Mouse (Mus musculus) layer of hippocampus, adult 2 months (tissue): ENCODE data around the gene Zfp607a. TPM values are rescaled to one million over a fixed set of nuclear protein-coding genes. Genes with fewer than 3 reads are reported as not detected.
"Not testable (repeated sequence)": the region's sequence is repeated elsewhere in the genome, so short reads cannot be mapped to it uniquely, and the experiment has no call there.

Source experiments
- DNase-seq, 2 experiments: peaks; one replicate each; pipeline ENCODE4 v3.0.0; 2022; ENCODE audit warnings: low spot score in 2 of 2
- H3K27ac ChIP-seq: fragments of 200-600 bp; 2 replicates; pipeline ENCODE4 v1.8.1; 2022
- H3K4me3 ChIP-seq: fragments of 200-600 bp; 2 replicates; pipeline ENCODE4 v1.8.1; 2022; ENCODE audit warnings: mild to moderate bottlenecking
- CTCF ChIP-seq: fragments of 200-600 bp; conservative IDR thresholded peaks from 2 replicates; pipeline ENCODE4 v1.8.1; 2022; ENCODE audit warnings: antibody characterized with exemption, mild to moderate bottlenecking, moderate library complexity
- total RNA-seq, 2 experiments: library from RNA; stranded (reverse); gene quantifications; 2 replicates each; pipeline ENCODE4 v1.2.3; 2021

Gene Zfp607a
- total RNA-seq, 2 experiments from 2014 or later = 2.6 to 2.9 TPM

DNA sequence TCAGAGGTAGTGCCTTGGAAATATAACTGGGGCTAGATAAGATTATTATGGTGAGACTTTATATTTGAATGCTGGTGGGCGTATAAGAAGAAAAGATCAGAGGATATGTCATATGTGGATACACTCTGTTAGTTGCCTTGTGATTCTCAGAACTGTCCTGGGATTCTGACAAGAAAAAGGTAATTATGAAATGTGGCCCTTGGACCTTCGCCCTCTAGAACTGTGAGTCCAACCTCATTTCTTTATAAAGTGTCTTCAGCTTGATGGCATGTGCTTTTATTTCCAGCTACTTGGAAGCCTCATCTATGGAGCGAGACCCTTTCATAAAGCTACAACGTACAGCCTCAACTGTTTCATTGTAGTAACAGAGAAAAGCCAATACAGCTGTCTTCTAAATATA, 43.3 kb downstream of the Zfp607a start:
- no peak for TF ChIP-seq CTCF
- Histone ChIP-seq H3K27ac (no peak overlapping the region), H3K4me3 (no peak overlapping the region)
- DNase-seq = no peak

DNA sequence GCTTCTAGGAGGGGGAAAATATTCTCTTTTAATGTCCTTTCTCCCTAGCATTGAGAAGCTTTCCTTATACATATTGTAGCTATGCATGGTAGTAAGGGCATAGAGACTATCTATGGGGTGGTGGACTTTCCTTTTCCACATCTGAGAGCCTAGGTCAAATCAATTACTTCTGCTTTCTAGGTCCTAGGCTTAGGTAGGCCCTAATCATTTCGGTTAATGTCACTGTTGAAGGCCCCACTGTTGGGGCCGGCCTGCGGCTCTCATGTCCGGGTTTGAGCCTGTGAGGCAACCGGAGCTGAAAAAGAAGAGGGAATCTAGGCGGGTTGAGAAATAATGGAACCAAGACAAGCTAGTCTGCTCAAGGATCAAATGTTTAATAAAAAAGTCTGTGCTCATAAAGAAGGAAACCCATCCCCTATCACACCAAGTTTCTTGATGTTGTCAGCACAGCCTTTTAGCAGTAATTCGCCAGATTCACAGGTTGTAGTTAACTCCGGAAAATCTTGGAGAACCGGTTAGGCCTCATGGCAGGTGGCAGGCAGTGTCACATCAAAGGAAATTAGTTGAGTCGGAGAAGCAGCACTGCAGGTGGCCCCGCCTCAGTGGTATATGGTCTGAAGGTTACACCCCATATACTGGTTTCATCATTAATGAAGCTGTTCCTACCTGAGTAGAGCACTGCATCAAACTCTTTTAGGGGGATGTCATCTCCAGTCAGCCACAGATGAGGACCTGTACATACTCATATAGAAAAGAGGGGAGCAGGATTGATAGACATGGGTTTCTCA, 47.9 kb downstream of the Zfp607a start:
- Histone ChIP-seq H3K4me3 (no peak overlapping the region), H3K27ac (no peak overlapping the region)
- DNase-seq = no peak
- TF ChIP-seq CTCF = no peak

GRCm38 (mm10) chr7:27910952-27911351, 53.6 kb downstream of the Zfp607a start:
- DNase-seq, H3K4me3 ChIP-seq, H3K27ac ChIP-seq: not testable (repeated sequence)

DNA sequence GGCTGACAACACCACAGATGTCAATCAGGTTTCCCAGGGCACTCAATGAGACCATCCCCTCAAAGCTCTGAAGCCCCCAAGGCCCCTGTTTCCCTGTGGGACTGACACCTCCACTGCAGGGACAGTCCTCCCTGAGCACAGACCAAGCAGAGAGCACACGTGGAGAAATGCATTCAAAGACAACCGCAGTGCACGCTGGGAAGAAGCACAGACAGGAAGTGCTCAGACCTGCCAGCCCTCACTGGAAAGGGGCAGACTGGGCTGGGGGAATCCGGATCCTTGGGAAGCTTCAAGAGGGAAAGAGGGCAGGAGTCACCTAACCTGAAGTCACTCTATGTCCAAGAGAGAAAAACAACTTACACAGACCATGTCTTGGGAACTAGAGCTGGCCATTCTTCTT, 69.7 kb downstream of the Zfp607a start:
- H3K4me3 ChIP-seq, H3K27ac ChIP-seq, DNase-seq: not testable (repeated sequence)

DNA sequence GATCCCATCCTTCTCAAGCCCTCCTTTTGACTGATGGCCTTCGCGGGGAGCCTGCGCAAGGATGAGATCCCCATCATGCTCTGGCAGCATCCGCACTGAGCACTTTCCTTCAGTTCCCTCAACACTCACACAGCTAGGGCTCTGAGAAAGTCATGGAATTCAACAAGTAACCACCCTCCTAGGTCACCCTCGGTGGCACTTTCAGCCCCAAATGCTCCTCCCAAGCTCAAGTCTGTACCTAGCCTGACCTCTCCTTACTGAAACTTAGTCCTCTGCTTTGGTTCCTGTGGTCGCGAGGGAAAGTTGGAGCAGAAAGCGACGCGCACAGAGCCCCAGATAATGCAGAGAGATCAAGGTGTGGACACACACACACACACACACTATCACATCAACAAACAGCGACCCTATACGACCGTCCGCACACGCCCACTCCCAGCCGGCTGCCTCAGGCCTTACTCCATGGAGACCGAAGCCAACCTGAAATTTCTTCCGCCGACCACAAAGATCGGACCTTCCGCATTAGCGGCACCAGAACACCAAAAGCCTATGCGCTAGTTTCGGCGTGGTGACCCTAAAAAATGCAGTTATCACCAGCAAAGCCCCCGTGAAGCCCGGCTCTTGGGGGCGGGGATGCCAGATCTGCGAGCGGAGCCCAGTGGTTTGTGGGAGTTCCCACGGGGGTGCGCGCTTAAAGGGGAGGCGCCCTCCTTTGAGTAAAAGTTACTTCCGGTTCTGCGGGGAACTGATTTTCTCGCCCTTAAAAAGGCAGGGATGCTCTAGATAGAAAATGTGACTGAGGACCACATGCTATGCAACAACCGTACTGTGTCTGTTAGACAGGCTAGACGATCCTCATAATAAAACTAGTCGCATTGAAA, 71.7 kb downstream of the Zfp607a start, which contains the start of gene Zfp974:
TSS of gene Zfp974 (minus strand) at position 643 of the 878 bp plus-strand sequence.
- 0 out of 2 replicates have a peak, but pooled peaks have one; percentile 2 for TF ChIP-seq CTCF
- DNase-seq = peak; percentile 57 to 61
- H3K27ac ChIP-seq = peak within 1 kb of the TSS; percentile 88
- H3K4me3 ChIP-seq = peak within 1 kb of the TSS; percentile 77

Other genes starting within 250 kb of the Zfp607a start
- gene Ttc9b, start 203.6 kb upstream of the Zfp607a start, total RNA-seq = 10 to 100 TPM; 42.6 to 47.5 TPM
- gene Map3k10, start 182.9 kb upstream of the Zfp607a start, total RNA-seq = 100 to 1,000 TPM; 180 TPM
- 10 to 100 TPM in 1 of 2 experiments, 1 to 10 TPM in 1; 10.0 TPM for gene Zfp607b, start 168.2 kb upstream of the Zfp607a start, total RNA-seq
- gene Zfp60, start 126.1 kb upstream of the Zfp607a start, total RNA-seq = 10 to 100 TPM; 37.5 to 38.6 TPM
- gene Zfp626, start 50.3 kb upstream of the Zfp607a start, total RNA-seq = 1 to 10 TPM; 7.6 to 8.7 TPM
- 1 to 10 TPM; 4.0 to 4.4 TPM for gene Zfp59, start 18.9 kb upstream of the Zfp607a start, total RNA-seq
- gene Zfp974, start 71.9 kb downstream of the Zfp607a start, total RNA-seq = 10 to 100 TPM; 15.2 to 18.7 TPM
- gene Zfp780b, start 121.6 kb downstream of the Zfp607a start, total RNA-seq = 10 to 100 TPM; 19.3 to 21.8 TPM
- gene Zfp850, start 156.6 kb downstream of the Zfp607a start, total RNA-seq = 1 to 10 TPM; 6.1 to 6.9 TPM
- 100 to 1,000 TPM; 132 to 133 TPM for gene Psmc4, start 192.6 kb downstream of the Zfp607a start, total RNA-seq
- 1 to 10 TPM in 1 of 2 experiments, under 1 TPM in 1; 0.95 to 1.2 TPM for gene Fcgbp, start 213.7 kb downstream of the Zfp607a start, total RNA-seq